Mouse (Mus musculus): ENCODE measurements around the gene Gm49394. TPM values are rescaled to one million over a fixed set of nuclear protein-coding genes. Genes with fewer than 3 reads are reported as not detected.
A peak's percentile ranks its signal among the peaks of the same experiment; 100 is the strongest.

Gm49394 gene
- polyA plus RNA-seq, 1 experiment from 2014 or later, result not detected

DNA sequence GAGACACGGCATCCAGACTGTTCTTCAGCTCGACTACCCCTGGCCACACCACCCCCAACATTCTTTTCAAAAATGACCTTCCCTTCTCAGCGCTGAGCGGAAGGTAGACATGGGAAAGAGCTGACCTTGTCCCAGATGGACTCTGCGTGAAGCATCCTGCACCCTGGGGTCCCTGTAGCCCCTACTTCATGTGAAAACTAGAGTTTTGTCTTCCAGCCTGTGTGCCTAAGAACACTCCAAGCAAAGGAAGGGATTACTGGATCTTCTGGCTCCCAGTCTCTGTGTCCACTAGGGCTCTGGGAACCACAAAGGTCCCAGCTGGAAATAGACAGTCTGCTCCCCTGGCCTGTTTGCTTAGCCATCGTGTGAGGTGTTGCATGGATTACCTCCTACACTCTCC, 5.4 kb upstream of the Gm49394 start:
- Histone ChIP-seq H3K9ac (ENCODE audit: low read depth, low read length) (no peak overlapping the region), H3K4me3 (ENCODE audit: low read depth, low read length) (no peak overlapping the region), H3K27ac (ENCODE audit: low read depth, low read length) (no peak overlapping the region), H3K4me1 (replicated peaks; ENCODE audit: control insufficient read depth, insufficient read depth, low read length) (no peaks in the 10 kb centered on the region), H3K36me3 (ENCODE audit: control insufficient read depth, insufficient read depth) (no peaks in the 10 kb centered on the region), H3K9me3 (ENCODE audit: control insufficient read depth) (peaks cover 9% of the 10 kb centered on the region), H3K27me3 (replicated peaks; ENCODE audit: control insufficient read depth, insufficient read depth, low read length) (no peaks in the 10 kb centered on the region), H3K4me2 (replicated peaks; ENCODE audit: low read depth) (no peak overlapping the region)
- TF ChIP-seq CTCF (IDR thresholded peaks at IDR 0.05; ENCODE audit: low read depth), result no peak
- WGBS, result 67% methylated on average over 6 of the region's 6 CpGs
- ATAC-seq, result no peak

DNA sequence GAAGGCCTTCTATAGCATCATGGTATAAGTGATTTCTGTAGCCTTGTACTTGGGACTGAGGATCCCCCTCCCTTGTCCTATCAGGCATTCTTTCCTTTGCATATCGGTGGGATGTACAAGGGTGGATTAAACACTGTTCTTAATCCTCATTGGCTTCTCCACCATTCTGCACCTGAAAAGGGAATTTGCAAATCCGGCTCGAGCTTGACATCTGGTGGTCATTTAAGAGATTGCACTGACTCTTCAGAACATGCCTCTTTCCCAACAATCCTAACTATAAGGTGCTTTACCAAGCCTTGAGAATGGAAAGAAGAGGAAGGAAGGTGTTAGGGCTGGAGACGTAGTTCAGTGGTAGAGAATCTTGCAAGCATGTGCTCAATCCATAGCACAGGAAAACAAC, 2.4 kb upstream of the Gm49394 start:
- no peak overlapping the region for H3K9ac ChIP-seq (ENCODE audit: low read depth, low read length)
- peaks cover 13% of the 10 kb centered on the region for H3K9me3 ChIP-seq (ENCODE audit: control insufficient read depth)
- H3K4me3 ChIP-seq (ENCODE audit: low read depth, low read length), result no peak overlapping the region
- ATAC-seq, result no peak; the same call in 1 of the 2 replicates
- no peaks in the 10 kb centered on the region for H3K4me1 ChIP-seq (replicated peaks; ENCODE audit: control insufficient read depth, insufficient read depth, low read length)
- no peaks in the 10 kb centered on the region; the same call in 1 of the 2 replicates for H3K36me3 ChIP-seq (ENCODE audit: control insufficient read depth, insufficient read depth)
- H3K4me2 ChIP-seq (replicated peaks; ENCODE audit: low read depth), result no peak overlapping the region
- no peak overlapping the region for H3K27ac ChIP-seq (ENCODE audit: low read depth, low read length)
- no peaks in the 10 kb centered on the region for H3K27me3 ChIP-seq (replicated peaks; ENCODE audit: control insufficient read depth, insufficient read depth, low read length)
- TF ChIP-seq CTCF (IDR thresholded peaks at IDR 0.05; ENCODE audit: low read depth), result peak; percentile 88
- 18% methylated on average over 4 of the region's 4 CpGs for WGBS

DNA sequence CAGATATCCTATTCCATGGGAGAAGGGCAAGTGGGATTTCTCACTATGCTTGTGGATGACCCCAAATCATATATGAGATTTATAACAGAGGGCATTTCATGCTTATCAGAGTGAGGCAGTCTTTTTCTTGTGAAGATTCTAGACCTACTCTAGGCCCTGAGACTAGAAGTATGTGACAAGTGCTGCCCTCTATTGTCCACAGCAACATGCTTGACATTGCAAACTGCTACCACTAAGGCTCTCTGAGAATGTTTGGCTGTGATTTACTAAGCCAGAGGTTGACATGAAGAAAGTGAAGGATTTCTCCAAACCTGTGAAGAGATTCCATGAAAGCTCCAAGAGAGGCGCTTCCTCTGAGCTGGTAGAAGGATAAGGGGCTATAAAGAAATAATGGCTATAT, 1.3 kb upstream of the Gm49394 start:
- no peak overlapping the region for H3K9ac ChIP-seq (ENCODE audit: low read depth, low read length)
- peaks cover 4% of the 10 kb centered on the region; the same call in 1 of the 2 replicates for H3K27me3 ChIP-seq (replicated peaks; ENCODE audit: control insufficient read depth, insufficient read depth, low read length)
- H3K4me1 ChIP-seq (replicated peaks; ENCODE audit: control insufficient read depth, insufficient read depth, low read length), result no peaks in the 10 kb centered on the region
- WGBS, result 90% methylated on average over 1 of the region's 1 CpGs
- peak; percentile 51 for TF ChIP-seq CTCF (IDR thresholded peaks at IDR 0.05; ENCODE audit: low read depth)
- no peak overlapping the region for H3K27ac ChIP-seq (ENCODE audit: low read depth, low read length)
- ATAC-seq, result no peak
- no peak overlapping the region for H3K4me3 ChIP-seq (ENCODE audit: low read depth, low read length)
- no peaks in the 10 kb centered on the region; the same call in 1 of the 2 replicates for H3K36me3 ChIP-seq (ENCODE audit: control insufficient read depth, insufficient read depth)
- H3K4me2 ChIP-seq (replicated peaks; ENCODE audit: low read depth), result no peak overlapping the region
- H3K9me3 ChIP-seq (ENCODE audit: control insufficient read depth), result peaks cover 13% of the 10 kb centered on the region

DNA sequence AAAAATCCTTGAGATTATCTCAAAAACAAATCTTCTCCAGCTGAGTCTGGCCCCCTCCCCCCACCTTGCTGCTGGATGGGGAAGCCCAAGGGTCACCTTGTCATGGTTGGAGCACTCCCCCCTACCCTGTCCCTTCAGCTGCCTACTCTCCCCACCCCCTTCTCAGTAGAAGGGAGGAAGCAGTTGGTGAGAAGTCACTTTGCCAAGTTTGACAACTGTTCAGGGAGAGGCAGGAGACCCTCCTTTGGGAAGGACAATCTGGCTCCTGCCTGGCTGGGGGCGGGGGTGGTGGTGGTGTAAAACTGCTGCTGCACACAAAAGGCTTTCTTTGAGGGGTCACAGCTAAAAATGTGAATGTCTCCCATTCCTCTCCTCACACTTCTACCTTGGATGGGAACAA, 1.4 kb downstream of the Gm49394 start:
- Histone ChIP-seq H3K4me3 (ENCODE audit: low read depth, low read length) (no peak overlapping the region), H3K4me2 (replicated peaks; ENCODE audit: low read depth) (no peak overlapping the region), H3K27ac (ENCODE audit: low read depth, low read length) (no peak overlapping the region), H3K9me3 (ENCODE audit: control insufficient read depth) (peaks cover 13% of the 10 kb centered on the region), H3K27me3 (replicated peaks; ENCODE audit: control insufficient read depth, insufficient read depth, low read length) (peaks cover 31% of the 10 kb centered on the region), H3K4me1 (replicated peaks; ENCODE audit: control insufficient read depth, insufficient read depth, low read length) (no peaks in the 10 kb centered on the region), H3K36me3 (ENCODE audit: control insufficient read depth, insufficient read depth) (no peaks in the 10 kb centered on the region; the same call in 1 of the 2 replicates), H3K9ac (ENCODE audit: low read depth, low read length) (no peak overlapping the region)
- no peak for TF ChIP-seq CTCF (IDR thresholded peaks at IDR 0.05; ENCODE audit: low read depth)
- WGBS, result 76% methylated on average over 1 of the region's 1 CpGs
- no peak for ATAC-seq

DNA sequence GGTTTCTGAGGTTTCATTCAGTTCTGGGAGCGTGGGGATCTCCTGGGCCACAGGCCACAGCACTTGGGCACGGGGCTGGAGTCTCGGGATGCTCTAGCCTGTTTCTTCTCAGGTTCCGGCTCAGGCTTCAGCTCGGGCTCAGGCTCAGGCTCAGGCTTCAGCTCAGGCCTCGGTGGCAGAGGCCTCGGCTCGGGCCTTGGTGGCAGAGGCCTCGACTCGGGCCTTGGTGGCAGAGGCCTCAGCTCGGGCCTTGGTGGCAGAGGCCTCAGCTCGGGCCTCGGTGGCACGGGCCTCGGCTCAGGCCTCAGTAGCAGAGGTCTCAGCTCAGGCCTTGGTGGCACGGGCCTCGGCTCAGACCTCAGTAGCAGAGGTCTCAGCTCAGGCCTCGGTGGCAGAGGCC, 2.2 kb downstream of the Gm49394 start:
- Histone ChIP-seq H3K4me1 (replicated peaks; ENCODE audit: control insufficient read depth, insufficient read depth, low read length) (no peaks in the 10 kb centered on the region), H3K9me3 (ENCODE audit: control insufficient read depth) (peaks cover 13% of the 10 kb centered on the region), H3K9ac (ENCODE audit: low read depth, low read length) (no peak overlapping the region), H3K4me3 (ENCODE audit: low read depth, low read length) (no peak overlapping the region), H3K4me2 (replicated peaks; ENCODE audit: low read depth) (no peak overlapping the region), H3K36me3 (ENCODE audit: control insufficient read depth, insufficient read depth) (no peaks in the 10 kb centered on the region; the same call in 1 of the 2 replicates), H3K27ac (ENCODE audit: low read depth, low read length) (no peak overlapping the region), H3K27me3 (replicated peaks; ENCODE audit: control insufficient read depth, insufficient read depth, low read length) (peaks cover 39% of the 10 kb centered on the region)
- ATAC-seq, result no peak
- 93% methylated on average over 18 of the region's 18 CpGs for WGBS
- TF ChIP-seq CTCF (IDR thresholded peaks at IDR 0.05; ENCODE audit: low read depth), result no peak

DNA sequence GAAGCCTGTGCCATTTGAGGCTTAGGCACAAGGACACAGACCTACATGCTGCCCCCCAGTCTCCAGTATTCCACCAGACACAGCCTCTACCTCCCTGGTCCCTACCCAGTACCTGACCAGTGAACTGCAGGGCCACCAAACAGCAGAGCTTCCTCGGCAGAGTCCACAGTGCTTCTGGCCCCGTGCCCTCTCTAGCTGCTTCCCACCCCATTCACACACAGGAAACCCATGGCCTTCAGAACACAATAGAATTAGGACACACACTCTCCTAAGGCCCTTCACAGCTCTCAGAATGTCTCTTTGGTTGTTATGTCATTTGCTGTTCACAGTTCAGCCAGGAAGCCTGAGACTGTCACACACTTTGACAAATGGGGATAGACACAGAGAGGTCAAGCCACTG, 3.1 kb downstream of the Gm49394 start, which contains the start of gene Igf2:
Gene Igf2 (minus strand): TSS at position 158 of the 400 bp plus-strand sequence.
- Histone ChIP-seq H3K9ac (ENCODE audit: low read depth, low read length) (no peak within 1 kb of the TSS), H3K27me3 (replicated peaks; ENCODE audit: control insufficient read depth, insufficient read depth, low read length) (peaks cover 47% of the 10 kb centered on the region), H3K27ac (ENCODE audit: low read depth, low read length) (no peak within 1 kb of the TSS), H3K4me1 (replicated peaks; ENCODE audit: control insufficient read depth, insufficient read depth, low read length) (no peaks in the 10 kb centered on the region), H3K9me3 (ENCODE audit: control insufficient read depth) (peaks cover 13% of the 10 kb centered on the region), H3K4me2 (replicated peaks; ENCODE audit: low read depth) (no peak within 1 kb of the TSS), H3K36me3 (ENCODE audit: control insufficient read depth, insufficient read depth) (no peaks in the 10 kb centered on the region; the same call in 1 of the 2 replicates), H3K4me3 (ENCODE audit: low read depth, low read length) (no peak within 1 kb of the TSS)
- 64% methylated on average over 2 of the region's 2 CpGs for WGBS
- no peak for TF ChIP-seq CTCF (IDR thresholded peaks at IDR 0.05; ENCODE audit: low read depth)
- ATAC-seq, result no peak

- H3K9ac ChIP-seq (ENCODE audit: low read depth, low read length), result no peak overlapping the region
- H3K4me1 ChIP-seq (replicated peaks; ENCODE audit: control insufficient read depth, insufficient read depth, low read length), result no peaks in the 10 kb centered on the region
- H3K27me3 ChIP-seq (replicated peaks; ENCODE audit: control insufficient read depth, insufficient read depth, low read length), result peaks cover 52% of the 10 kb centered on the region
- H3K27ac ChIP-seq (ENCODE audit: low read depth, low read length), result no peak overlapping the region
- no peak for TF ChIP-seq CTCF (IDR thresholded peaks at IDR 0.05; ENCODE audit: low read depth)
- WGBS, result 74% methylated on average over 4 of the region's 4 CpGs
- H3K4me3 ChIP-seq (ENCODE audit: low read depth, low read length), result no peak overlapping the region
- no peaks in the 10 kb centered on the region; the same call in 1 of the 2 replicates for H3K36me3 ChIP-seq (ENCODE audit: control insufficient read depth, insufficient read depth)
- no peak overlapping the region for H3K4me2 ChIP-seq (replicated peaks; ENCODE audit: low read depth)
- peaks cover 11% of the 10 kb centered on the region for H3K9me3 ChIP-seq (ENCODE audit: control insufficient read depth)
- ATAC-seq, result no peak
Observed at GRCm38 (mm10) chr7:142666109-142666508, 3.6 kb downstream of the Gm49394 start.
